Mouse (Mus musculus) stomach, embryonic 14.5 days (tissue): ENCODE data around the gene Haghl. TPM values are rescaled to one million over a fixed set of nuclear protein-coding genes. Genes with fewer than 3 reads are reported as not detected.

ENCODE experiments used
- ATAC-seq: fragments of 200-750 bp; cut with Nextera tagmentation; 2 replicates; pipeline ENCODE4 v1.8.0; 2017; ENCODE audit warnings: low read depth, moderate TSS enrichment; ENCODE audit not compliant: insufficient number of reproducible peaks, insufficient read depth, low FRiP score
- H3K27ac ChIP-seq: fragments of 300-500 bp; sonication (generic); 2 replicates; pipeline ENCODE4 v1.5.1; 2014; ENCODE audit warnings: mild to moderate bottlenecking, low read length, moderate library complexity, mixed read lengths
- H3K27me3 ChIP-seq: fragments of 300-500 bp; sonication (generic); 2 replicates; pipeline ENCODE4 v1.6.1; 2014; ENCODE audit warnings: low read length, control low read depth, mixed read lengths; ENCODE audit not compliant: control insufficient read depth, insufficient read depth
- H3K36me3 ChIP-seq: fragments of 300-500 bp; sonication (generic); 2 replicates; pipeline ENCODE4 v1.6.1; 2014; ENCODE audit warnings: mild to moderate bottlenecking, control low read depth, low read length, moderate library complexity, mixed read lengths; ENCODE audit not compliant: control insufficient read depth, insufficient read depth
- H3K4me1 ChIP-seq: fragments of 300-500 bp; sonication (generic); 2 replicates; pipeline ENCODE4 v1.6.1; 2014; ENCODE audit warnings: low read length, control low read depth, mixed read lengths; ENCODE audit not compliant: control insufficient read depth, insufficient read depth
- H3K4me2 ChIP-seq: fragments of 300-500 bp; sonication (generic); replicated peaks from 2 replicates; pipeline ENCODE4 v1.6.1; 2014; ENCODE audit warnings: low read depth, low read length, control low read depth
- H3K4me3 ChIP-seq: fragments of 300-500 bp; sonication (generic); 2 replicates; pipeline ENCODE4 v1.5.1; 2014; ENCODE audit warnings: low read depth, low read length, control low read depth
- H3K9ac ChIP-seq: fragments of 300-500 bp; sonication (generic); replicated peaks from 2 replicates; pipeline ENCODE4 v1.6.1; 2014; ENCODE audit warnings: low read depth, mild to moderate bottlenecking, control low read depth, low read length, moderate library complexity, mixed read lengths
- H3K9me3 ChIP-seq: fragments of 300-500 bp; sonication (generic); 2 replicates; pipeline ENCODE4 v1.6.1; 2016; ENCODE audit warnings: low read depth, low read length, control low read depth; ENCODE audit not compliant: control insufficient read depth
- WGBS: fragments of 180-500 bp; shearing (Covaris S2); extraction: QIAGEN DNeasy Blood & Tissue Kit; methylation state at CpG from one replicate; pipeline ENCODE4 v1.1.7; 2014; 5-methylcytosine and 5-hydroxymethylcytosine counted together
- polyA plus RNA-seq: library from polyadenylated mRNA; unstranded; fragments of >200 nt; fragmentation: Nextera tagmentation; extraction: Ambion mirVana; gene quantifications from 2 replicates; pipeline ENCODE4 v1.2.1, GENCODE M21; 2014

Haghl gene
- polyA plus RNA-seq: 76.8 and 76.9 TPM in 2 replicates

DNA sequence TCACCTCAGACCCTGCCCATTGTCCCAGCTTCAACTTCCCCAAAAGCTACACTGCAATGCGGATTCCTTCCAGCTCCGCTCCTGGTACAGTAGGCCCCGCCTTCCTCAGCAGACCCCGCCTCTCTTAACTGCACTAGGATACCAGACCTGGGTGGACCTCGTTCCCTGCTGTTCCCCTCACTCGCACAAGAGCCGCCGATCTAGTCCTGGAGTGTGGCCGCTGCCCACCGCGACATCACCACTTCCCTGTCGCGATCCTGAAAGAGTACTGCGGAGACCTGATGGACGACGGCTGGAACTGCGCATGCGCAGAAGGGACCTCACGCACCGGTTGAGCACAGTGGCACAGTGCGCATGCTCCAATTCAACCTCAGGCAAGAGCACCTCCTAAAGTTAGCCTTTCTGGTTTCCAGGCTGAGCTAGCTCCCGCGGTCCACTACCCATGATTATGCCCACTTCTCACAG is at the start of gene Haghl:
Gene Haghl, minus strand, starts transcription at position 393 of the 465 bp plus-strand sequence.
- WGBS: 1% methylated on average over 23 of the region's 23 CpGs
- Histone ChIP-seq H3K9ac (peak within 1 kb of the TSS; percentile 43), H3K4me3 (peak within 1 kb of the TSS; percentile 67), H3K27me3 (no peaks in the 10 kb centered on the region), H3K27ac (peak within 1 kb of the TSS; percentile 77), H3K9me3 (no peaks in the 10 kb centered on the region), H3K36me3 (peaks cover 37% of the 10 kb centered on the region), H3K4me2 (peak within 1 kb of the TSS; percentile 92), H3K4me1 (peaks cover 8% of the 10 kb centered on the region)
- peak; percentile 80 for ATAC-seq

DNA sequence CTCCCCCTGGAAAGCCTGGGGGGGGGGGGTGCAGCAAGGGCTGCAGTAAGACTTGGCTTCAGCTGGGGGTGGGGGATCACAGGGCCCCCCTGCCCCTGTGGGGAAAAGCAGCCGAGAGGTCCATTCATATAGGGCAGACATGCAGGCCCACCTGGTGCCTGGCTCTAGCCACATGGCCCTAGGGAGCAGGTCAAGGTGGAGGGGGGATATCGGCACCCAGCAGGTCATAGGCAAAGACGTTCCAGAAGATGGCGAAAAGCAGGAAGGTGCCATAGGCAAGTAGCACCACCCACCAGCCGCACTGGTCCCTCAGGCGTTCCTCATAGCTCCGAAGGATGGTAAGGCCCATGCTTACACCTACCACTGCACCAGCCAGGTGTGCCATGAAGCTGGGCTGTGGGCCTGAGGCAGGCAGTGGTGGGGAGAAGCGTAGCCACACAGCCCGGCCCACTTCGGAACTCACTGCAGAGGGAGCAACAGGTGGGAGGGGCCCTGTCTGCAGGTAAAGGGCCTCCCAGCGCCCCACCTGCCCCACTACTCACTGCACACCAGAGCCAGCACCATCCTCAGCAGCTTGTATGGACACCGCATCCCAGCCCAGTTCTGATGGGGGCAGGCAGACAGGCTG is 49.2 kb upstream of the Haghl start:
- Histone ChIP-seq H3K36me3 (peaks cover 40% of the 10 kb centered on the region), H3K27me3 (no peaks in the 10 kb centered on the region), H3K27ac (no peak overlapping the region), H3K4me2 (peak overlapping the region; percentile 99), H3K4me3 (peak overlapping the region; percentile 81), H3K9ac (peak overlapping the region; percentile 74; the same call in 1 of the 2 replicates), H3K4me1 (peaks cover 52% of the 10 kb centered on the region), H3K9me3 (no peaks in the 10 kb centered on the region)
- no peak for ATAC-seq
- WGBS: 77% methylated on average over 12 of the region's 12 CpGs

DNA sequence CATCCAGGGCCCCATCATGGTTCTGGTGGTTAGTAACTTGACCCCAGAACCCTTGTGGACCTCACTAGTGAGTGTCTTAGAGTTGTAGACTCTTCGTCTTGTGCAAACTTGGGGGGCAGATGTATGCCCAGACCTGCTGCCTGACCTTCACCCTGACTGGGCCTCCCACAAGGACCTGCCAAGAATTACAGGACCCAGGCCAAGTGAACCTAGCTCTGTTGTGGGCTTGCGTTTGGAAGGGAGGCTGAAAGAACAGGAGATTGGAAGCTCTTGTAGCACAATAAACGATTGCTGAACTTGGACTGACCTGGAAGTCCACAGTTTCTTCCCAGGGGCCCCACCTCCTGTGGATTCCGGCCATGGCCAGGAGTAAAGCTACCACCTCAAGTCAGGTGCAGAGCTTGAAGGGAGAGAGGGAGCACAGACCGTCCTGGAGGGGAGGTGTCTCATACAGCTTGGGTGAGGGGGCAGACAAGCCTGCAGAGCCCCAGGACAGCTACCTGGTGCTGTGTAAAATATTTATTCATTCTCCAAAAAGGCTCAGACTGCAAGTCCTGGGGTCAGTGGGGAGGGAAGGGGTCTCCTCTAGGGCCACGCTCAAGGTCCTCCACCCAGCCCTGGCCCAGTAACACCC is 48.6 kb upstream of the Haghl start:
- H3K9me3 ChIP-seq: no peaks in the 10 kb centered on the region
- H3K27ac ChIP-seq: peak overlapping the region; percentile 94; the same call in 1 of the 2 replicates
- 20% methylated on average over 6 of the region's 6 CpGs for WGBS
- peaks cover 55% of the 10 kb centered on the region for H3K4me1 ChIP-seq
- H3K27me3 ChIP-seq: no peaks in the 10 kb centered on the region
- ATAC-seq: no peak
- peaks cover 36% of the 10 kb centered on the region for H3K36me3 ChIP-seq
- H3K4me2 ChIP-seq: peak overlapping the region; percentile 99
- peak overlapping the region; percentile 74; the same call in 1 of the 2 replicates for H3K9ac ChIP-seq
- peak overlapping the region; percentile 81 for H3K4me3 ChIP-seq

DNA sequence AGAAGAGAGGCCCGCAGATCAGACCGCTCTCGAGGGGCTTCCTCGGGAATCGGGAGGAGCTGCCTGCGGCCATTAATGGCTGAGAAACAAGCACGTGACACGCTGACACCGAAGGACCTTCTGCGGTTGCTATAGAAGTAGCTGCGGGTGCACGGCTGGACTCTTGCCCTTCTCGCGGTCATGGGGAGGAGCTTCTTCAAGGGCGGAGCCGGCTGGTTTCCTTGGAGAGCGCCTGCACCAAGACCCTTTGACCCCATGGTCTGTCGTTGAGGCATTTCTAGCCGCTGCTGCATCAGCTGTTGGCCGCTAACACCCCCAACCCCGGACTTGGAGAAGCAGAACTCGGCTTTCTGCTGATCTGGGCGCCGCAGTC is 47.8 kb upstream of the Haghl start, which contains the start of gene Stub1:
Gene Stub1, minus strand, starts transcription at position 114 of the 373 bp plus-strand sequence.
- ATAC-seq: peak; percentile 66
- H3K4me1 ChIP-seq: peaks cover 58% of the 10 kb centered on the region
- H3K36me3 ChIP-seq: peaks cover 31% of the 10 kb centered on the region
- peak within 1 kb of the TSS; percentile 81 for H3K4me3 ChIP-seq
- H3K9ac ChIP-seq: peak within 1 kb of the TSS; percentile 74
- no peaks in the 10 kb centered on the region for H3K9me3 ChIP-seq
- WGBS: under 1% methylated on average over 24 of the region's 24 CpGs
- peak within 1 kb of the TSS; percentile 99 for H3K4me2 ChIP-seq
- no peaks in the 10 kb centered on the region for H3K27me3 ChIP-seq
- peak within 1 kb of the TSS; percentile 94 for H3K27ac ChIP-seq

DNA sequence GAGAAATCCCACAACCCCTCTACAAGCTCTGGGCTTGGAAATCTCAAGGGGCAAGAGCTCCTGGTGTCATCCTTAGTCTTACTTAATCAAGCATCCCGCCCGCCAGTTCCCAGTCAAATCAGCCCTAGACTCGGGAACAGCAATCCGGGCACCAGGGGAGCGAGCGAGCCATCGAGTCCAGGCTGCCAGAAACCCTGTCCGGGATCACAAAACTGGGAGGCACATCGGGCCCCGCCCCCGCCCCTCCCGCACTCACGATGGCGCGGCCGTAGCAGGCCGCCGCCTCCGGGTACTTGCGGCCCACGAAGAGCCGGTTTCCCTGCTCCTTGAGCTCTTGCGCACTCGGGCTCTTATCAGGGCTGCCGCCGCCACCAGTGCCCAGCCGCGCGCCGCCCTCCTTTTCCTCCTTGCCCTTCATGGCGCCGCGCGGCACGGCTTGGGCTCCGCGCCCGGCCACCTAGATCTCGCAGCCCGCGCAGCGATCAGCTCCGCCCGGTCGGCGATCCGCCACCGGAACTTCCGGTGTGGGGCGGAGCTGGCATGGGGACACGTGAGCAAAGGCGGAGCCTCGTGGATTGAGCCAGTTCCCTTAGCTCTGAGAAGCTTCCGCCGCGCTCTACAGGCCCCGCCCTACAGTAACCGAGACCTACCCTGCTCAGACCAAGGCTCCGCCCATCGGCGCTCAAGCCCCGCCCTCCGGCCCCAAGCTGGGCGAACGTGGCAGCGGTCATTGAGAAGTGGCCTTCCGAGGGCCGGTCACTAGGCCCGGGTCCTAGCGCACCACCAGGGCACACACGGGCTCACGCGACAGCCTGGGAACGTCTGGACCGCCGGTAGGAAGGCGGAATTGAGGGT is 47.2 kb upstream of the Haghl start:
- ATAC-seq: peak; percentile 87
- H3K4me1 ChIP-seq: peaks cover 60% of the 10 kb centered on the region
- H3K4me3 ChIP-seq: peak overlapping the region; percentile 81
- peak overlapping the region; percentile 94 for H3K27ac ChIP-seq
- H3K4me2 ChIP-seq: peak overlapping the region; percentile 99
- no peaks in the 10 kb centered on the region for H3K9me3 ChIP-seq
- WGBS: under 1% methylated on average over 70 of the region's 77 CpGs
- H3K27me3 ChIP-seq: no peaks in the 10 kb centered on the region
- peaks cover 25% of the 10 kb centered on the region for H3K36me3 ChIP-seq
- H3K9ac ChIP-seq: peak overlapping the region; percentile 74

DNA sequence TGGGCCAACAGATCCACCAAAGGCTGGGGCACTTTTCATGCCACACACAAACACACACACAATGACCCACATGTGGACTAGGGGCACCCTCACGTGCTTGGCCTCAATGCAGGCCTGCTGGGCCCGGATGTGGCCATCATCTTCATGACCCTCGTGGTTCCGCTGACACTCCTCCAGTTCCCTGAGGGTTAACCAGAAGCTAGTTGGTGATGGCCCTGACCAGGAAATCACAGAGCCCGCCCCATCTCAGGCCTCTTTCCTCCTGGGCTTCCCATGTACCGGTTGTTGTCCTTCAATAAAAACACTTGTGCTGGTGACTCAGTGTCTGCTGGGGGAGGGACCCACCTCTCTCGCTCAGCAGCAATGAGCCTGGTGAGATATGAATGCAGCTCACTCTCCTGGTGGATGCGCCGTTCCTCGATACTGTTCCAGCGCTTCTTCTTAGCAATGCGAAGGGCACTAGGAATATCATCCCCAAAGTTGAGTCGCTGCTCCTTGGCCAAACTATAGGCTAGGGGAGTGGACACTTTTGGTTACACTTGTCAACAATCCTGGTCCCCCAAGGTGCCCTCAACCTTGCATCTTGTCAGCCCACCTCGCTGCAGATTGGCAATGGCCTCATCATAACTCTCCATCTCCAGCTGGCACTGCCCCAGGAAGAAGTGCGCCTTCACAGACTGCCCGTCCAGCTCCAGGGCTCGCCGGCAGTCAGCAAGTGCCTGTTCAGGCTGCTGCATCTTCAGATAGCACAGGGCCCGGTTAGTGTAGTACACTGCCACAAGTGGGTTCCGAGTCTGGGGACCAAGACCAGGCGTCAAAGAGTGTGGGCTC is 46.2 kb upstream of the Haghl start:
- no peaks in the 10 kb centered on the region for H3K27me3 ChIP-seq
- WGBS: 55% methylated on average over 21 of the region's 21 CpGs
- peak overlapping the region; percentile 88 for H3K27ac ChIP-seq
- peaks cover 28% of the 10 kb centered on the region for H3K36me3 ChIP-seq
- peaks cover 50% of the 10 kb centered on the region for H3K4me1 ChIP-seq
- H3K9me3 ChIP-seq: no peaks in the 10 kb centered on the region
- peak overlapping the region; percentile 81 for H3K4me3 ChIP-seq
- H3K4me2 ChIP-seq: peak overlapping the region; percentile 99
- peak overlapping the region; percentile 74 for H3K9ac ChIP-seq
- ATAC-seq: no peak

DNA sequence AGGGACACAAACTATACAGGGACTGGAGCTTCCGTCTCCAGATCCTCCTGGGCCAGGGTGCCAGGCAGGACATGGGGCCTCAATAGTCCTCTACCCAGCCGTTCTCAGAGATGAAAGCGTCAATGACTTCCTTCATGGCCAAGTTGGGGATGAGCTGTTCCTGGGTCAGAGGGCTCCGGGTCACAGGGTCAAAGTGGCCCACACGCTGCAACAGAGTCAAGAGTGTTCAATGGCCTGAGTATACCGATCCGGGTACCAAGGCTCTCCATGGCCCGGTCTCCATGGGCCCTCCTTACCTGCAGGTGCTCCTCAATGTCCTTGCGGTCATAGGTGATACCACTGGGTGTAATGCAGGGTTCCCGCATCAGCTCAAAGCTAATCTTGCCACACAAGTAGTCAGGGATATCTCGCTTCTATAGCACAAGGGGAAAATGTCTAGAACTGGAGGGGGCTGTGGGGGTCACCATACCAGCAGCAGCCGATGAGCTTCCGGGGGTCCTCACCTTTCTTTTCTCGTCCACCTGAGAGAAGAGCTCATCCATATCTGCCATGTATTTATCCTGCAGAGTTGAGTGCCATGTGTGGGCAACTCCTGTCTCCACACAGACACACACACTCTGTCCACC is 45.4 kb upstream of the Haghl start:
- H3K4me1 ChIP-seq: peaks cover 43% of the 10 kb centered on the region
- ATAC-seq: no peak
- no peak overlapping the region for H3K9ac ChIP-seq
- no peaks in the 10 kb centered on the region for H3K9me3 ChIP-seq
- no peak overlapping the region for H3K27ac ChIP-seq
- WGBS: 83% methylated on average over 14 of the region's 14 CpGs
- peaks cover 36% of the 10 kb centered on the region for H3K36me3 ChIP-seq
- peak overlapping the region; percentile 81; the same call in 1 of the 2 replicates for H3K4me3 ChIP-seq
- H3K27me3 ChIP-seq: no peaks in the 10 kb centered on the region
- H3K4me2 ChIP-seq: peak overlapping the region; percentile 99; the same call in 1 of the 2 replicates
